Mouse (Mus musculus) MEL (cell line): Measurements from ENCODE around the gene Casz1.

Experiments
- CHD1 ChIP-seq: IDR thresholded peaks from 2 replicates; pipeline ENCODE4 v1.6.1; 2012; ENCODE audit warnings: low read depth, mild to moderate bottlenecking, inconsistent platforms, low read length, improper control_type of control experiment
- CTCF ChIP-seq, 3 experiments: IDR thresholded peaks in 2 of 3; conservative IDR thresholded peaks in 1 of 3; 2 replicates each; pipeline ENCODE4 v1.5.1; 2011 to 2012; ENCODE audit warnings: low read length in 3 of 3, low read depth in 2 of 3, mild to moderate bottlenecking in 2 of 3, improper control_type of control experiment in 1 of 3, inconsistent platforms in 1 of 3, mixed read lengths in 1 of 3, moderate library complexity in 1 of 3; ENCODE audit not compliant: control insufficient read depth in 1 of 3, insufficient read depth in 1 of 3, poor library complexity in 1 of 3, severe bottlenecking in 1 of 3
- EP300 ChIP-seq, 2 experiments: IDR thresholded peaks; 2 replicates each; pipeline ENCODE4 v1.6.1; 2011; ENCODE audit warnings: improper control_type of control experiment in 2 of 2, low read length in 2 of 2, low read depth in 1 of 2, mild to moderate bottlenecking in 1 of 2
- GATA1 ChIP-seq: IDR thresholded peaks from 2 replicates; pipeline ENCODE4 v1.6.1; 2011; ENCODE audit warnings: low read depth, low read length, improper control_type of control experiment
- MAX ChIP-seq: IDR thresholded peaks from 2 replicates; pipeline ENCODE4 v1.6.1; 2011; ENCODE audit warnings: low read length, improper control_type of control experiment
- POLR2A ChIP-seq, 2 experiments: IDR thresholded peaks; 2 replicates each; pipeline ENCODE4 v1.6.1; 2011 to 2012; ENCODE audit warnings: low read length in 2 of 2, mild to moderate bottlenecking in 2 of 2, control low read depth in 1 of 2, improper control_type of control experiment in 1 of 2, low read depth in 1 of 2, moderate library complexity in 1 of 2; ENCODE audit not compliant: control insufficient read depth in 1 of 2, insufficient read depth in 1 of 2, poor library complexity in 1 of 2
- RCOR1 ChIP-seq: IDR thresholded peaks from 2 replicates; pipeline ENCODE4 v1.6.1; 2012; ENCODE audit warnings: low read depth, mild to moderate bottlenecking, inconsistent platforms, low read length, improper control_type of control experiment
- USF1 ChIP-seq: IDR thresholded peaks from 2 replicates; pipeline ENCODE4 v1.6.1; 2014; ENCODE audit warnings: low read depth, mild to moderate bottlenecking, inconsistent platforms, low read length, improper control_type of control experiment, moderate library complexity
- USF2 ChIP-seq, 2 experiments: IDR thresholded peaks; 2 replicates each; pipeline ENCODE4 v1.6.1; 2011 to 2012; ENCODE audit warnings: improper control_type of control experiment in 2 of 2, low read length in 2 of 2, borderline replicate concordance in 1 of 2, inconsistent platforms in 1 of 2, low read depth in 1 of 2, mild to moderate bottlenecking in 1 of 2; ENCODE audit not compliant: insufficient read depth in 1 of 2
- ZMIZ1 ChIP-seq: IDR thresholded peaks from 2 replicates; pipeline ENCODE4 v1.6.1; 2012; ENCODE audit warnings: low read depth, mild to moderate bottlenecking, inconsistent platforms, low read length, improper control_type of control experiment, moderate library complexity

DNA sequence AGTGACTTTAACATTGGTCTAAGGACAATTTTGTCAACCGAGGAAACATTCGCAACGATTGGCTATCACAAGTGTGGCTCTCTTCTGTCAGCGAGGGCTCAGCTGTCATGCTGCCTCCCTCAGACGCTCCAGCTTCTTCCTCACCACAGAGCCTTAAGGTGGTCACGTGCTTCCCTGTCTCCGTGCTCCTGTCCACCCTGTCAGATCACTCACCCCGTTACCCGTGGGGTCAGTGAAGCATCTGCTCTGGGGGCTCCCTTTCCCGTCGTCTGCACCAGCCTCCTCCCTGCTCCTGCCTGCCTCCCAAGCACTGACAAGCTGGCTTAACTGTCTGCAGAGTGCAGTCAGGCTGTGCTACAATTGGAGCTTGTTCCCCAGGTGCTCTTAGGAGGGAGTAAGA is 175.6 kb downstream of the Casz1 start:
- TF ChIP-seq POLR2A (IDR thresholded peaks at IDR 0.05; ENCODE audit: control insufficient read depth in 1 of 2, insufficient read depth in 1 of 2, low read depth in 1 of 2, low read length in 2 of 2, poor library complexity in 1 of 2), result no peak
- no peak for TF ChIP-seq CTCF (IDR thresholded peaks at IDR 0.05 in 2 of 3, conservative IDR thresholded peaks at IDR 0.05 in 1 of 3; ENCODE audit: control insufficient read depth in 1 of 3, insufficient read depth in 1 of 3, low read depth in 2 of 3, low read length in 3 of 3, poor library complexity in 1 of 3, severe bottlenecking in 1 of 3)
- no peak for TF ChIP-seq CHD1
- no peak for TF ChIP-seq RCOR1
- TF ChIP-seq USF1, result no peak
- TF ChIP-seq MAX, result no peak
- TF ChIP-seq ZMIZ1, result no peak
- TF ChIP-seq USF2 (IDR thresholded peaks at IDR 0.05; ENCODE audit: borderline replicate concordance in 1 of 2, insufficient read depth in 1 of 2, low read depth in 1 of 2, low read length in 2 of 2), result no peak
- TF ChIP-seq EP300 (IDR thresholded peaks at IDR 0.05; ENCODE audit: low read depth in 1 of 2, low read length in 2 of 2), result no peak
- TF ChIP-seq GATA1, result no peak
